In the genomic region with DNA sequence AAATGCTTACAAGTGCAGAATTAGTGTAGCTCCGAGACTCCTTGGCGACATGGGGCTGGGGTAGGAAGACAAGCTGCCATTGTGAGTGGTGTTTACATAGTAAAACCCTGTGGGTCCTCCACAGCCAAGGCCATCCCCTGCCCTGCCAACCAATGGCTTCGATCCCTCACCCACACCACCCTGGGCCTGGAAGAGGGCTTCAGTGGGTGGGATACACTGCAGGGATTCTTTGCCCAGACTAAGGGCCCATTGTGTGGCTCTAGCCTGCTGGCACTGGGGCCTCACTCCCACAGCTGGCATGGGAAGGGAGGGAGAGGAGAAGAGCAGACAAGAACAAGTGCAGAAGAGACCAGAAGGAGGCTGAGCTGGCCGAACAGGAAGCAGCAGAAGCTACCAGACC, we compare ENCODE assay signal across 12 mouse cellular contexts. TPM values are rescaled to one million over a fixed set of nuclear protein-coding genes. Genes with fewer than 3 reads are reported as not detected.
DNase-seq lines count a peak whose midpoint lies in the region; ATAC-seq lines count a peak whose summit lies in the region.
"Had no signal": no experiment of that assay in that cellular context is flagged by ENCODE, and none has a peak within 500 bp of the region (broad histone marks: within the 10 kb centered on the region; RNA-seq: fewer than 3 reads in every experiment).

No protein-coding gene starts in this region.

- no peaks in the 10 kb centered on the region for H3K27me3 ChIP-seq in neural tube, embryonic 15.5 days (replicated peaks)

- no peak overlapping the region for H3K4me3 ChIP-seq in neural tube, embryonic 15.5 days (replicated peaks)

- peak; percentile 78 for DNase-seq in layer of hippocampus, adult 11-12 months (ENCODE audit: low spot score)
- DNase-seq in layer of hippocampus, postnatal 25 days (ENCODE audit: extremely low spot score in 1 of 2, low spot score in 1 of 2): no peak
- peak; percentile 27 to 28 for DNase-seq in cerebellum, postnatal 14 days
- peak; percentile 92 for DNase-seq in layer of hippocampus, adult 9-11 months
- no peak for DNase-seq in spleen, adult 18-20 months
- no peak for DNase-seq in T-cell, adult 2 months (ENCODE audit: low spot score)
- no peak for DNase-seq in urinary bladder, adult 2 months (ENCODE audit: low spot score)
- DNase-seq: kidney, postnatal 25 days; lung, adult 18-20 months had no signal

- H3K4me2 ChIP-seq in neural tube, embryonic 15.5 days: peak overlapping the region; percentile 69; the same call in 1 of the 2 replicates

- no peak overlapping the region for H3K9ac ChIP-seq in neural tube, embryonic 15.5 days (replicated peaks)

- no peak overlapping the region for H3K27ac ChIP-seq in neural tube, embryonic 15.5 days (replicated peaks)

- WGBS in neural tube, embryonic 15.5 days: 60% methylated on average over 4 of the region's 4 CpGs

- no peaks in the 10 kb centered on the region for H3K9me3 ChIP-seq in neural tube, embryonic 15.5 days (replicated peaks)

- no peaks in the 10 kb centered on the region for H3K36me3 ChIP-seq in neural tube, embryonic 15.5 days

- no peak for ATAC-seq in neural tube, embryonic 15.5 days (ENCODE audit: low FRiP score)
- ATAC-seq: activated CD4-positive, CD25-positive, alpha-beta regulatory T cell, adult 4 months had no signal

- H3K4me1 ChIP-seq in neural tube, embryonic 15.5 days: peaks cover 34% of the 10 kb centered on the region

RNA-seq across cellular contexts. Expression of gene Scamp5, which starts 1.1 kb away (rescaled TPM):
- total RNA-seq in layer of hippocampus, postnatal 25 days (2021): 100 to 1,000 TPM; 420 to 434 TPM
- 91.1 and 112 TPM in 2 replicates for polyA plus RNA-seq in neural tube, embryonic 15.5 days (2015; fragmentation: Nextera tagmentation; extraction: Ambion mirVana)
- 123 and 150 TPM in 2 replicates for polyA plus RNA-seq in urinary bladder, adult 2 months (2012; rRNA removed)

RNA-seq across cellular contexts. Expression of gene Ppcdc, which starts 29.0 kb away (rescaled TPM):
- total RNA-seq in layer of hippocampus, postnatal 25 days (2021): 10 to 100 TPM; 11.5 to 17.4 TPM
- polyA plus RNA-seq in neural tube, embryonic 15.5 days (2015; fragmentation: Nextera tagmentation; extraction: Ambion mirVana): 18.4 and 22.7 TPM in 2 replicates
- polyA plus RNA-seq in urinary bladder, adult 2 months (2012; rRNA removed): 47.1 and 75.2 TPM in 2 replicates

RNA-seq across cellular contexts. Expression of gene Rpp25, which starts 34.9 kb away (rescaled TPM):
- 10 to 100 TPM; 10.9 to 13.2 TPM for total RNA-seq in layer of hippocampus, postnatal 25 days (2021)
- 17.4 and 23.5 TPM in 2 replicates for polyA plus RNA-seq in neural tube, embryonic 15.5 days (2015; fragmentation: Nextera tagmentation; extraction: Ambion mirVana)
- polyA plus RNA-seq in urinary bladder, adult 2 months (2012; rRNA removed): 1.7 and 2.8 TPM in 2 replicates
- total RNA-seq: common myeloid progenitor, adult 5-6 weeks had no signal
- polyA plus RNA-seq: activated CD4-positive, CD25-positive, alpha-beta regulatory T cell, adult 4 months had no signal

RNA-seq across cellular contexts. Expression of gene Cox5a, which starts 52.2 kb away (rescaled TPM):
- total RNA-seq in layer of hippocampus, postnatal 25 days (2021): 100 to 1,000 TPM; 389 to 459 TPM
- polyA plus RNA-seq in neural tube, embryonic 15.5 days (2015; fragmentation: Nextera tagmentation; extraction: Ambion mirVana): 949 and 1,085 TPM in 2 replicates
- 223 and 254 TPM in 2 replicates for polyA plus RNA-seq in urinary bladder, adult 2 months (2012; rRNA removed)

Comparison
In these comparisons a context has a peak if more than half of its experiments do, and no peak if none do; other contexts are left out.
1. DNase-seq: peak in layer of hippocampus, adult 11-12 months (single experiment), cerebellum, postnatal 14 days (2 of 2) and layer of hippocampus, adult 9-11 months (single experiment); none in layer of hippocampus, postnatal 25 days (0 of 2), spleen, adult 18-20 months (0 of 2), T-cell, adult 2 months (single experiment) and urinary bladder, adult 2 months (single experiment).